Mouse (Mus musculus) testis, adult 2 months (tissue): Measurements from ENCODE around the gene Prkn.

Experiments
- CTCF ChIP-seq: fragments of 200-500 bp; IDR thresholded peaks from 2 replicates; pipeline ENCODE4 v1.5.1; 2012; ENCODE audit warnings: low read depth, mild to moderate bottlenecking, inconsistent platforms, low read length, moderate library complexity; ENCODE audit not compliant: control insufficient read depth, insufficient read depth, insufficient replicate concordance
- POLR2A ChIP-seq: fragments of 200-500 bp; IDR thresholded peaks from 2 replicates; pipeline ENCODE4 v1.6.1; 2012; ENCODE audit warnings: low read depth, mild to moderate bottlenecking, inconsistent platforms, low read length, moderate library complexity; ENCODE audit not compliant: control insufficient read depth

DNA sequence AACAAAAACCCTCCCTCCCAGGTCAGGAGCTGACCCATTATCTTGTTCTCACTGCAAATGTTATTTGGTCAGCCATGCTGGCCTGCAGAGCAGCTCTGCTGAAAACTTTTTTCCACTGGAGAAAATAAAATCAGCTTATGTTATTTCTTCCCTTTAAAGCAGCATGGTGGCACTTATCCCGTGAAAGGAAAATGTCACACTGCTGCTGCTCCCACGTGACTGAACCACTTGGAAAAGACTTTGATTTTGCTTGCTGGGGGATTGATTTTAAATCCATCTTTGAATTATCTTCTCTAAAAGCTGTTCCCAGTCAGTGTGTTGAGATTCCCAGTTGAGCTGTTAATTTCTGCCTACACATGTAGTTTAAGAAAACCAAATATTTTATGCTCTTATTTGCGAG is 253.1 kb downstream of the Prkn start:
- no peak for TF ChIP-seq POLR2A
- TF ChIP-seq CTCF = no peak
